Mouse (Mus musculus) ES-E14 (cell line): ENCODE data around the gene Gm9803.

ENCODE experiments used
- CHD2 ChIP-seq: IDR thresholded peaks from 2 replicates; pipeline ENCODE4 v1.6.1; 2014; ENCODE audit warnings: mild to moderate bottlenecking, low read depth, low read length, inconsistent platforms
- HCFC1 ChIP-seq: IDR thresholded peaks from 2 replicates; pipeline ENCODE4 v1.6.1; 2012; ENCODE audit warnings: low read length, inconsistent platforms, borderline replicate concordance; ENCODE audit not compliant: insufficient read depth
- MAFK ChIP-seq: IDR thresholded peaks from 2 replicates; pipeline ENCODE4 v1.6.1; 2014; ENCODE audit warnings: mild to moderate bottlenecking, low read depth, low read length, inconsistent platforms; ENCODE audit not compliant: insufficient read depth
- ZC3H11A ChIP-seq: IDR thresholded peaks from 2 replicates; pipeline ENCODE4 v1.6.1; 2012; ENCODE audit warnings: low read depth, mild to moderate bottlenecking, inconsistent platforms, low read length, borderline replicate concordance
- ZNF384 ChIP-seq: IDR thresholded peaks from 2 replicates; pipeline ENCODE4 v1.6.1; 2012; ENCODE audit warnings: low read depth, low read length, inconsistent platforms

DNA sequence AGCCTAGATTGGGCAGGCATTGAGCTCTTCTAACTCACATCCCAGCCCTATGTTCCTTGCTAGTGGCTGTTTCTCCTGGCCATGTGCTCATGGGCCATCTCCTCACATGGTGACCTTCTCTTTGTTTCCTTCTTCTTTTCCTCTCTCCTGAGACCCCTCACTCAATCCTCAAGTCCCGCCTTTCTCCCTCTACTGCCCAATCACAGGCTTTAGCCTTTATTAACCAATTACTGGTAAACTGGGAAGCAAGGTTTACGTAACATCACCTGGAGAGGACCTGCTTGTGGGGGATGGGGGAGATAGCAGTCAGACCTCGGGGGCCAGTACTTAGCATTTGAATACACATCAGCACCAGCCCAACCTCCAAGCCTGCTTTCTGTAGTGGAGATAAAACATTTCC, 27.5 kb downstream of the Gm9803 start:
- TF ChIP-seq HCFC1 (no peak), MAFK (no peak), ZC3H11A (no peak), ZNF384 (no peak), CHD2 (peak; percentile 65; the same call in 1 of the 2 replicates)
